Mouse (Mus musculus): ENCODE measurements around the gene Zfp536. TPM values are rescaled to one million over a fixed set of nuclear protein-coding genes. Genes with fewer than 3 reads are reported as not detected.
A peak's percentile ranks its signal among the peaks of the same experiment; 100 is the strongest.
"Not testable (repeated sequence)": the region's sequence is repeated elsewhere in the genome, so short reads cannot be mapped to it uniquely, and the experiment has no call there.

Zfp536 gene
- polyA plus RNA-seq, 1 experiment from 2014 or later = 45.7 TPM

DNA sequence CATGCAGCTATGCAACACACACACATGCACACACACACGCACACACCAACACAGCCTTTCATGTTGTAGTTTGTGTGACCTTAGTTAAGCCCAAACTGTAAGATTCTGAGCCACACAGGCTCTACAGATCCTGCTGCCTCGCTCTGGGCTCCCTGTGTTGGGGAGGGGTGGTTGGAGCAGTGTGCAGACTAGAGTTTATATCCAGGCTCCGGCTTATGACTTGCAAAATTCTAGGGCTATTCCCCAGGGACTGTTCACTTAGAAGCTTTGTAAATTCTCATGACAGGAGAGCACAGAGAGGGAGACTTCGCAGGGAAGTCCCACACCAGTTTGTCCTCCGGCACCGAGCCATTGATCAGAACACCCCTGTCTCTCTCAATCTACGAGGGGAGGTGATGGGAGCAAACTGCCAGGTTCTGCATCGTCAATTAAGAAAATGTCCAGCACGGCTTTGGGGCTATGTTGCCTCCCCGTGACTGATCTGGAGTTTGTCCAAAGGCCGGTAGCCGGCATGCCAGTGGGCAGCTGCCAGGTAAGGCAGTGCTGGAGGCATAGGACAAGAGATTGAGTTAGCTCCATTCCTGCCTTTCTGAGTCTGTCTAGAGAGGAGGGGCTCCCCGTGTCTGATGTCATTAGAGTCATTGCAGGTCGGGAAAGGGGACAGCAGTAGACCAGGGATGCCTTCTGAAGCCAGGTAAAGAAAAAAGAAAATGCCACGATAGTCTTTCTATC is 54.6 kb downstream of the Zfp536 start:
- Histone ChIP-seq H3K9me3 (ENCODE audit: control insufficient read depth, low read length) (no peaks in the 10 kb centered on the region), H3K4me1 (ENCODE audit: control insufficient read depth, insufficient read depth, low read length) (peaks cover 11% of the 10 kb centered on the region; the same call in 1 of the 2 replicates), H3K4me2 (ENCODE audit: low read depth, low read length) (no peak overlapping the region), H3K27ac (ENCODE audit: low read depth, low read length) (no peak overlapping the region), H3K9ac (replicated peaks; ENCODE audit: low read depth, low read length) (no peak overlapping the region), H3K4me3 (ENCODE audit: low read depth, low read length) (no peak overlapping the region), H3K27me3 (ENCODE audit: control insufficient read depth, insufficient read depth, low read length) (no peaks in the 10 kb centered on the region), H3K36me3 (ENCODE audit: control insufficient read depth, insufficient read depth, low read length) (no peaks in the 10 kb centered on the region)
- 54% methylated on average over 15 of the region's 15 CpGs for WGBS
- peak; percentile 28; the same call in 1 of the 2 replicates for ATAC-seq (ENCODE audit: low read depth)

DNA sequence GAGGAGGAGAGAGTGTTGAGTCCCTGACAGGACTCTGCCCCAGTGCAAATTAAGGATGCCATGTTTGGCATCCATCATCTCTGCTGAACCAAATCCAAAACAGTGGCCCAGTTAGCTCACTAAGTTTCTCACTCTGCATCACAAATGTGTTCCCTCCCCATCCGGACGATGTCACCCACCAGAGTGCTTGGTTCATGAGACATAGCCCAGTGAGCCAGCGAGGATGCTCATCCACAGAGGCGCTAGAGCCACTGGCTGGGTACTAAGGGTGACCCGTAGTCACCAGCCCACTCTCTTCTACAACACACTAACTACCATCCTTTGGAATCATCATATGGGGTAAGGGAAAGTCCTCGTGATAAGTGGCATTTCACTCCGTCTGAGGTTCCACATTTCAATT is 56.4 kb downstream of the Zfp536 start:
- Histone ChIP-seq H3K4me1 (ENCODE audit: control insufficient read depth, insufficient read depth, low read length) (peaks cover 6% of the 10 kb centered on the region; the same call in 1 of the 2 replicates), H3K9ac (replicated peaks; ENCODE audit: low read depth, low read length) (no peak overlapping the region), H3K4me2 (ENCODE audit: low read depth, low read length) (no peak overlapping the region), H3K9me3 (ENCODE audit: control insufficient read depth, low read length) (no peaks in the 10 kb centered on the region), H3K36me3 (ENCODE audit: control insufficient read depth, insufficient read depth, low read length) (no peaks in the 10 kb centered on the region), H3K4me3 (ENCODE audit: low read depth, low read length) (no peak overlapping the region), H3K27ac (ENCODE audit: low read depth, low read length) (no peak overlapping the region), H3K27me3 (ENCODE audit: control insufficient read depth, insufficient read depth, low read length) (no peaks in the 10 kb centered on the region)
- ATAC-seq (ENCODE audit: low read depth) = no peak
- WGBS = 93% methylated on average over 7 of the region's 7 CpGs

DNA sequence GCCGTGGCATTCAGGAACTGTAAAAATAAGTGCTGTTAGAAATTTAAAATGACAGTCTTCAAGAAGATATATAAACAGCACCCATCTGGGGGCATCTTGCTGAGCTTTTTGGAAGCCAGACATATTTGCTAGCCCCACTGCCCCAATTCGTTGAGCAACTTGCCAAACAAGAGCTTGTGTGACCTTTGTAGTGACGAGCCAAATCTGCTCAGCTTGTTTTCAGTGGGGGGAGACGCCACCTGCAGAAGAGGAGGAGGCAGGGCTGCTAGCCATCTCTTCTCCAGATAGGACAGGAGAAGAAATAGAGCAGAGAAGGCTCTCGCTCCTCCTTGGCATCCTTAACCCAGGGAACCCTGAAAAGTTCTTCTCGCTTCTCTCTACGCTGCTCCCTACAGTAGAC is 56.8 kb downstream of the Zfp536 start:
- Histone ChIP-seq H3K9ac (replicated peaks; ENCODE audit: low read depth, low read length) (no peak overlapping the region), H3K36me3 (ENCODE audit: control insufficient read depth, insufficient read depth, low read length) (no peaks in the 10 kb centered on the region), H3K27ac (ENCODE audit: low read depth, low read length) (no peak overlapping the region), H3K9me3 (ENCODE audit: control insufficient read depth, low read length) (no peaks in the 10 kb centered on the region), H3K4me3 (ENCODE audit: low read depth, low read length) (no peak overlapping the region), H3K4me2 (ENCODE audit: low read depth, low read length) (no peak overlapping the region), H3K27me3 (ENCODE audit: control insufficient read depth, insufficient read depth, low read length) (no peaks in the 10 kb centered on the region), H3K4me1 (ENCODE audit: control insufficient read depth, insufficient read depth, low read length) (peaks cover 6% of the 10 kb centered on the region; the same call in 1 of the 2 replicates)
- ATAC-seq (ENCODE audit: low read depth) = no peak
- 81% methylated on average over 7 of the region's 7 CpGs for WGBS

DNA sequence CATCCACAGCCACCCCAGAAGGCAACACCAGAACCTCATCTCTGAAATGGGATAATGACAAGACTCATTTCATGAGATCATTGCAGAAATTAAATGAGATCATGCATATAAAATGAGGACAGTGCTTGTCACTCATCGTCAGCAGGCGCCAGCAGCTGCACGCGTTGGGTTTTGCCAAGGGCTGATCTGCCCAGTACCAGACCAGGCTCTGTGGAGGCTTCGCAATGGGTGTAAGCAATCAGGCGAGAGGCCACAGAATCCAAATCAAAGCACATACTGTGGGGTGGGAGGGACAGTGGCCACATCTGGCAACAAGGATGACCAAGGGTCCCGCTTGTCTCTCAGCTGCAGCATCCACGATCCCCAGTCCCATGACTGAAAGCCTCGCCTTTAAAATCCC is 69.0 kb downstream of the Zfp536 start:
- Histone ChIP-seq H3K27me3 (ENCODE audit: control insufficient read depth, insufficient read depth, low read length) (no peaks in the 10 kb centered on the region), H3K27ac (ENCODE audit: low read depth, low read length) (no peak overlapping the region), H3K4me1 (ENCODE audit: control insufficient read depth, insufficient read depth, low read length) (no peaks in the 10 kb centered on the region), H3K4me2 (ENCODE audit: low read depth, low read length) (no peak overlapping the region), H3K9ac (replicated peaks; ENCODE audit: low read depth, low read length) (no peak overlapping the region), H3K9me3 (ENCODE audit: control insufficient read depth, low read length) (no peaks in the 10 kb centered on the region), H3K36me3 (ENCODE audit: control insufficient read depth, insufficient read depth, low read length) (no peaks in the 10 kb centered on the region), H3K4me3 (ENCODE audit: low read depth, low read length) (no peak overlapping the region)
- WGBS = 79% methylated on average over 9 of the region's 9 CpGs
- ATAC-seq (ENCODE audit: low read depth) = no peak

DNA sequence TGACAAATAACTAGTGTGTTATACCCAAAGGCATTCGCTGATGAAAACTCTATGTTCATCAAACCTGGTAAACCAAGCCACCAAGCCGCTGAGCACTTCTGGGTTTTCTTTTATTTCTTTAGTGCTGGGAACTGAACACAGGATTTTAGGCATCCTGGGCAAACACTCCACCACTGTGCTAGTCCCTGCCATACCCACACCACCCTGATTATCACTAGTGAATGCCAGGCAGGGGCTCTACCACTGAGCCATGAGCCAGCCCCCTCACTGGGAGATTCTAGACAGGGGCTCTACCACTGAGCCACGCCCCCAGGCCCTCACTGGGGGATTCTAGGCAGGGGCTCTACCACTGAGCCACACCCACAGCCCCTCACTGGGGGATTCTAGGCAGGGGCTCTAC is 76.1 kb downstream of the Zfp536 start:
- not testable (repeated sequence) for H3K4me3 ChIP-seq (ENCODE audit: low read depth, low read length); H3K4me2 ChIP-seq (ENCODE audit: low read depth, low read length); H3K27me3 ChIP-seq (ENCODE audit: control insufficient read depth, insufficient read depth, low read length); H3K9me3 ChIP-seq (ENCODE audit: control insufficient read depth, low read length); H3K9ac ChIP-seq (replicated peaks; ENCODE audit: low read depth, low read length); ATAC-seq (ENCODE audit: low read depth); H3K4me1 ChIP-seq (ENCODE audit: control insufficient read depth, insufficient read depth, low read length); H3K36me3 ChIP-seq (ENCODE audit: control insufficient read depth, insufficient read depth, low read length); H3K27ac ChIP-seq (ENCODE audit: low read depth, low read length)
- WGBS = 94% methylated on average over 3 of the region's 3 CpGs

DNA sequence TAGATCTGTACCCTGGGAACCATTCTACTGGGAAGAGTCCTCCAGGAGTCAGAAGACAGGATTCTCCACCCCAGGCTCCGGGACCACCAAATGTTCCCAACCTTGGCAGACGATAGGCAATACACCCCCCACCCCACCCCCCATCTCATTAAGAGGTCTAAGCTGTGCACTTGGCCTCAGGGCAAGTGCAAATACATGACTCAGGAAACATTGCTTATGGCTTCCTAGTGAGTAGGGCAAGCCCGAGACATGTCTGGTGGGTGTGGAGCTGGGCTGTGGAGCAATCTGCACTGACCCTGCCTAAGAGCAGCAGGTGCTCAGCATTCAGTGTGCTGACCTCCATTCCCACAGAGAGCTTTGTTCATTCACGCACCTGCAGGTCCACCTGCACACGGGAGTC is 78.4 kb downstream of the Zfp536 start:
- Histone ChIP-seq H3K36me3 (ENCODE audit: control insufficient read depth, insufficient read depth, low read length) (no peaks in the 10 kb centered on the region), H3K4me2 (ENCODE audit: low read depth, low read length) (no peak overlapping the region), H3K27me3 (ENCODE audit: control insufficient read depth, insufficient read depth, low read length) (no peaks in the 10 kb centered on the region), H3K9me3 (ENCODE audit: control insufficient read depth, low read length) (no peaks in the 10 kb centered on the region), H3K4me3 (ENCODE audit: low read depth, low read length) (no peak overlapping the region), H3K27ac (ENCODE audit: low read depth, low read length) (no peak overlapping the region), H3K9ac (replicated peaks; ENCODE audit: low read depth, low read length) (no peak overlapping the region), H3K4me1 (ENCODE audit: control insufficient read depth, insufficient read depth, low read length) (peaks cover 11% of the 10 kb centered on the region)
- no peak for ATAC-seq (ENCODE audit: low read depth)
- WGBS = 55% methylated on average over 5 of the region's 5 CpGs

DNA sequence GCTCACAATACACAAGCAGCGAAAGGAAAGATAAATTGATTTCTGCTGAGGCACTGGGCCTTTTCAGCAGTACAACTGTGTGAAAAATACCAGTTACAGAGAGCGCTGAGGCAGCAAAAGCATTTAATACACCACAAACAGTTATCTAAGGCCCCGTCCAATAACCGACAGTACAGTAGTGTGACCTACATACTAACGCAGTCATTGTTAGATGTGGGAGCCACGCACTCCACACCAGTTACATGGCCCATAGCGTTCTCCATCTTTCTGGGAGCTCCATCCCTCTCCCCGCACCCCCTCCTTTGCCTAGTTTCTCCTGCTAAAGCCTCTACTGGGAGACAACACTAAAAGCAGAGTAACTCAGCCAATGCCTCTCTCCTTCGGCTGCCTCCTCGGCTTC is 82.8 kb downstream of the Zfp536 start:
- WGBS = 21% methylated on average over 10 of the region's 10 CpGs
- no peak; the same call in 1 of the 2 replicates for ATAC-seq (ENCODE audit: low read depth)
- Histone ChIP-seq H3K9me3 (ENCODE audit: control insufficient read depth, low read length) (no peaks in the 10 kb centered on the region), H3K4me1 (ENCODE audit: control insufficient read depth, insufficient read depth, low read length) (peaks cover 26% of the 10 kb centered on the region), H3K27ac (ENCODE audit: low read depth, low read length) (peak overlapping the region; percentile 39; the same call in 1 of the 2 replicates), H3K36me3 (ENCODE audit: control insufficient read depth, insufficient read depth, low read length) (no peaks in the 10 kb centered on the region), H3K4me2 (ENCODE audit: low read depth, low read length) (no peak overlapping the region), H3K4me3 (ENCODE audit: low read depth, low read length) (no peak overlapping the region), H3K9ac (replicated peaks; ENCODE audit: low read depth, low read length) (no peak overlapping the region), H3K27me3 (ENCODE audit: control insufficient read depth, insufficient read depth, low read length) (no peaks in the 10 kb centered on the region)

DNA sequence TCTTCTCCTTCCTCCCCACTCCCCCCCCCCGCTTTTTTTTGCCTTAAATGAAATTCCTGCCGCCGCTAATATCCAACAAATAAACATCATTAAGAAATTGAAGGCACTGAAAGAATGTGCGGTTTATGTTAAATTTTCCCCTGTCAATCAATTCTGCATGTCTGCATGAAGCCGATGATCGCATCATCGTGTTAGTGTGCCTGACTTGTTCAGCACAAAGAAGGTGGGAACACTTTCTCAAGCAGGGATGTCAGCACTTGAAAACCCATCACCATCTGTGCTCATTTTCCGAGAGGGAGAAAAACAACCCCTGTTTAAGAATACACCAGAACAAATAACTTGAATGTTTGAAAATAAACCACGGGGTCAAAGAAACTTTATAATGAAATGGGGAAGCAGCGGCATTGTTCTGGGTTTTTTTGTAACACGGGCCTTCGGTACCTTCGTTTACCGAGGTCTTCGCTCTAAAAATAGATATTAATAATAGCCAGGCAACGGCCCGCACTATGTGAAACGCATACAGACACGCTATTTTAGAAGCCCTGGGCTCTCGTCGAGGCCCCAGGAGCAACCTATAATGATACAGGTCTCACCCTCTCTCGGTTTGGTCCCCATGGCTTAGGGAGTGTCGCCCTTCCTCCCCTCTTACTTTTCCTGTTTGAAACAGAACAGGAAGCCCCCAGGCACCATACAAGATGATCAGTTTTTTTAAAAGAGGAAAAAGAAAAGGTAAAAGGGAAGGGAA is 83.7 kb downstream of the Zfp536 start:
- ATAC-seq (ENCODE audit: low read depth) = no peak
- 12% methylated on average over 23 of the region's 23 CpGs for WGBS
- H3K4me2 ChIP-seq (ENCODE audit: low read depth, low read length) = peak overlapping the region; percentile 19; the same call in 1 of the 2 replicates
- no peak overlapping the region for H3K9ac ChIP-seq (replicated peaks; ENCODE audit: low read depth, low read length)
- H3K4me1 ChIP-seq (ENCODE audit: control insufficient read depth, insufficient read depth, low read length) = peaks cover 26% of the 10 kb centered on the region
- H3K36me3 ChIP-seq (ENCODE audit: control insufficient read depth, insufficient read depth, low read length) = no peaks in the 10 kb centered on the region
- no peak overlapping the region for H3K4me3 ChIP-seq (ENCODE audit: low read depth, low read length)
- H3K9me3 ChIP-seq (ENCODE audit: control insufficient read depth, low read length) = no peaks in the 10 kb centered on the region
- H3K27ac ChIP-seq (ENCODE audit: low read depth, low read length) = no peak overlapping the region
- no peaks in the 10 kb centered on the region for H3K27me3 ChIP-seq (ENCODE audit: control insufficient read depth, insufficient read depth, low read length)

DNA sequence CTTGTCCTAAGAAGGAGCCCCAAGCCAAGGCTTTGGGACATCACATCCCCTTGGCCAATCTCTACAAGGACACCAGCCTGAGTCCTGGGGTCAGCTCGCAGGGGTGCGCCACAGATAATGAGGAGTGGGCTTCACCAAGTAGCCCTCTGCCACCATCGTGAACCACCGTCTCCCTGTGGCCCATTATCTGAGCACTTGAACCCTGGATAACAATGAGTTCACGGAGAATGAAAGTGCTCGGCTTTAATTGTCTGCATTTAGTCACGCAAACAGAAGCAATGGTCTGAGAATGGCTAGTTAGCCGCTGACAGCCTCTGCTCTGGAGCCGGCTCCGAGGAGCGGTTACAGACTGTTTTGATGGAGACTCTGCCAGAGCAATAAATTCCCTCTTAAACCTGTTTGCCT is 84.3 kb downstream of the Zfp536 start:
- peak overlapping the region; percentile 19; the same call in 1 of the 2 replicates for H3K4me2 ChIP-seq (ENCODE audit: low read depth, low read length)
- H3K36me3 ChIP-seq (ENCODE audit: control insufficient read depth, insufficient read depth, low read length) = no peaks in the 10 kb centered on the region
- H3K9ac ChIP-seq (replicated peaks; ENCODE audit: low read depth, low read length) = no peak overlapping the region
- H3K27me3 ChIP-seq (ENCODE audit: control insufficient read depth, insufficient read depth, low read length) = no peaks in the 10 kb centered on the region
- WGBS = 15% methylated on average over 11 of the region's 11 CpGs
- peaks cover 26% of the 10 kb centered on the region for H3K4me1 ChIP-seq (ENCODE audit: control insufficient read depth, insufficient read depth, low read length)
- H3K27ac ChIP-seq (ENCODE audit: low read depth, low read length) = no peak overlapping the region
- no peak overlapping the region for H3K4me3 ChIP-seq (ENCODE audit: low read depth, low read length)
- no peaks in the 10 kb centered on the region for H3K9me3 ChIP-seq (ENCODE audit: control insufficient read depth, low read length)
- no peak; the same call in 1 of the 2 replicates for ATAC-seq (ENCODE audit: low read depth)

All from neural tube, embryonic 14.5 days (tissue).